Mouse (Mus musculus) thymus, adult 2 months (tissue): Measurements from ENCODE around the gene Apbb1.

Experiments used
- CTCF ChIP-seq: fragments of 200-500 bp; IDR thresholded peaks from 2 replicates; pipeline ENCODE4 v1.5.1; 2012; ENCODE audit warnings: mild to moderate bottlenecking, control low read depth, low read length, moderate library complexity, borderline replicate concordance; ENCODE audit not compliant: control insufficient read depth, poor library complexity, insufficient read depth; ENCODE audit errors: extremely low read depth
- POLR2A ChIP-seq: fragments of 200-500 bp; IDR thresholded peaks from 2 replicates; pipeline ENCODE4 v1.6.1; 2012; ENCODE audit warnings: mild to moderate bottlenecking, low read length, control low read depth, moderate library complexity; ENCODE audit not compliant: control insufficient read depth, poor library complexity, insufficient read depth; ENCODE audit errors: extremely low read depth

- TF ChIP-seq POLR2A (no peak), CTCF (no peak)
These were observed 35.1 kb upstream of the Apbb1 start for GRCm38 (mm10) chr7:105616561-105616960.
